Mouse (Mus musculus) stomach, postnatal 0 days (tissue): Measurements from ENCODE around the gene 1700109H08Rik. TPM values are rescaled to one million over a fixed set of nuclear protein-coding genes. Genes with fewer than 3 reads are reported as not detected.

ENCODE experiments used
- ATAC-seq: fragments of 200-750 bp; cut with Nextera tagmentation; 2 replicates; pipeline ENCODE4 v1.8.0; 2017; ENCODE audit not compliant: low FRiP score, low TSS enrichment
- DNase-seq: peaks from one replicate; pipeline ENCODE4 v3.0.0-alpha.2; 2016; ENCODE audit warnings: low spot score
- H3K27ac ChIP-seq: fragments of 300-500 bp; sonication (generic); replicated peaks from 2 replicates; pipeline ENCODE4 v1.5.1; 2014; ENCODE audit warnings: mild to moderate bottlenecking, control low read depth
- H3K27me3 ChIP-seq: fragments of 300-500 bp; sonication (generic); 2 replicates; pipeline ENCODE4 v1.6.1; 2014; ENCODE audit warnings: low read length; ENCODE audit not compliant: control insufficient read depth, insufficient read depth
- H3K36me3 ChIP-seq: fragments of 300-500 bp; sonication (generic); 2 replicates; pipeline ENCODE4 v1.6.1; 2014; ENCODE audit warnings: low read length, mixed read lengths; ENCODE audit not compliant: control insufficient read depth, insufficient read depth
- H3K4me1 ChIP-seq: fragments of 300-500 bp; sonication (generic); replicated peaks from 2 replicates; pipeline ENCODE4 v1.6.1; 2014; ENCODE audit warnings: antibody characterized with exemption; ENCODE audit not compliant: control insufficient read depth, insufficient read depth
- H3K4me2 ChIP-seq: fragments of 300-500 bp; sonication (generic); replicated peaks from 2 replicates; pipeline ENCODE4 v1.6.1; 2014; ENCODE audit warnings: low read depth, mild to moderate bottlenecking, control low read depth, moderate library complexity
- H3K4me3 ChIP-seq: fragments of 300-500 bp; sonication (generic); 2 replicates; pipeline ENCODE4 v1.5.1; 2014; ENCODE audit warnings: low read depth, low read length, control low read depth
- H3K9ac ChIP-seq: fragments of 300-500 bp; sonication (generic); 2 replicates; pipeline ENCODE4 v1.6.1; 2014; ENCODE audit warnings: mild to moderate bottlenecking, low read length, control low read depth, mixed read lengths
- H3K9me3 ChIP-seq: fragments of 300-500 bp; sonication (generic); 2 replicates; pipeline ENCODE4 v1.6.1; 2016; ENCODE audit warnings: low read length; ENCODE audit not compliant: control insufficient read depth
- CTCF ChIP-seq: IDR thresholded peaks from 2 replicates; pipeline ENCODE4 v1.5.1; 2016; ENCODE audit warnings: antibody characterized with exemption, low read depth, mild to moderate bottlenecking, moderate library complexity
- EP300 ChIP-seq: optimal IDR thresholded peaks from 2 replicates; pipeline ENCODE3; 2016; ENCODE audit warnings: antibody characterized with exemption
- WGBS: fragments of 180-500 bp; shearing (Covaris S2); extraction: QIAGEN DNeasy Blood & Tissue Kit; methylation state at CpG from one replicate; pipeline ENCODE4 v1.1.7; 2014; 5-methylcytosine and 5-hydroxymethylcytosine counted together
- polyA plus RNA-seq: library from polyadenylated mRNA; unstranded; fragments of >200 nt; fragmentation: Nextera tagmentation; extraction: Ambion mirVana; gene quantifications from 2 replicates; pipeline ENCODE4 v1.2.1, GENCODE M21; 2015

The 1700109H08Rik gene
- polyA plus RNA-seq, 1 experiment from 2014 or later: 0.91 TPM

- Histone ChIP-seq H3K36me3 (peaks cover 4% of the 10 kb centered on the region; the same call in 1 of the 2 replicates), H3K4me2 (peak within 1 kb of the TSS; percentile 86), H3K4me1 (peaks cover 4% of the 10 kb centered on the region; the same call in 1 of the 2 replicates), H3K27ac (peak within 1 kb of the TSS; percentile 84), H3K27me3 (no peaks in the 10 kb centered on the region), H3K9me3 (no peaks in the 10 kb centered on the region), H3K9ac (peak within 1 kb of the TSS; percentile 82), H3K4me3 (peak within 1 kb of the TSS; percentile 80)
- under 1% methylated on average over 48 of the region's 50 CpGs for WGBS
- ATAC-seq (peak; percentile 99), DNase-seq (peak; percentile 97)
- TF ChIP-seq CTCF (peak; percentile 61), EP300 (no peak)
These were observed 24.5 kb downstream of the 1700109H08Rik start, which contains the start of gene Pex1 for GRCm38 (mm10) chr5:3595693-3596398. Pex1 (plus strand) TSS chr5:3596066.

- peak within 1 kb of the TSS; percentile 84 for H3K27ac ChIP-seq
- DNase-seq (peak; percentile 88), ATAC-seq (peak; percentile 88)
- peaks cover 4% of the 10 kb centered on the region; the same call in 1 of the 2 replicates for H3K4me1 ChIP-seq
- H3K4me3 ChIP-seq: peak within 1 kb of the TSS; percentile 80
- peak within 1 kb of the TSS; percentile 86 for H3K4me2 ChIP-seq
- TF ChIP-seq CTCF: peak; percentile 80
- no peak for TF ChIP-seq EP300
- no peaks in the 10 kb centered on the region for H3K9me3 ChIP-seq
- under 1% methylated on average over 31 of the region's 31 CpGs for WGBS
- H3K36me3 ChIP-seq: no peaks in the 10 kb centered on the region
- H3K27me3 ChIP-seq: no peaks in the 10 kb centered on the region
- peak within 1 kb of the TSS; percentile 82 for H3K9ac ChIP-seq
These were observed 25.0 kb downstream of the 1700109H08Rik start, which contains the start of gene Rbm48 for GRCm38 (mm10) chr5:3596399-3596766. Rbm48 (minus strand) TSS chr5:3596585.

- Histone ChIP-seq H3K36me3 (no peaks in the 10 kb centered on the region), H3K4me2 (peak overlapping the region; percentile 66), H3K27me3 (no peaks in the 10 kb centered on the region), H3K9me3 (no peaks in the 10 kb centered on the region), H3K27ac (no peak overlapping the region), H3K4me3 (no peak overlapping the region), H3K9ac (no peak overlapping the region; the same call in 1 of the 2 replicates), H3K4me1 (peaks cover 4% of the 10 kb centered on the region; the same call in 1 of the 2 replicates)
- no peak for ATAC-seq
- TF ChIP-seq EP300 (no peak), CTCF (no peak)
- no peak for DNase-seq
These were observed 25.8 kb downstream of the 1700109H08Rik start for GRCm38 (mm10) chr5:3597171-3597570.

- Histone ChIP-seq H3K27me3 (no peaks in the 10 kb centered on the region), H3K36me3 (no peaks in the 10 kb centered on the region), H3K9ac (no peak overlapping the region), H3K4me3 (no peak overlapping the region), H3K27ac (no peak overlapping the region), H3K9me3 (no peaks in the 10 kb centered on the region), H3K4me2 (no peak overlapping the region), H3K4me1 (peaks cover 4% of the 10 kb centered on the region; the same call in 1 of the 2 replicates)
- DNase-seq (no peak), ATAC-seq (no peak)
- TF ChIP-seq EP300 (no peak), CTCF (no peak)
- WGBS: 86% methylated on average over 5 of the region's 5 CpGs
These were observed 27.4 kb downstream of the 1700109H08Rik start for GRCm38 (mm10) chr5:3598766-3599165.

GRCm38 (mm10) chr5:3600298-3600697 lies 28.9 kb downstream of the 1700109H08Rik start:
- peaks cover 2% of the 10 kb centered on the region; the same call in 1 of the 2 replicates for H3K4me1 ChIP-seq
- 83% methylated on average over 1 of the region's 1 CpGs for WGBS
- no peak for DNase-seq

GRCm38 (mm10) chr5:3600790-3601189 lies 29.4 kb downstream of the 1700109H08Rik start:
- H3K36me3 ChIP-seq: no peaks in the 10 kb centered on the region; the same call in 1 of the 2 replicates
- 0 out of 2 replicates have a peak, but pooled peaks cover 2% of the 10 kb centered on the region for H3K4me1 ChIP-seq
- no peak overlapping the region for H3K27ac ChIP-seq
- H3K27me3 ChIP-seq: no peaks in the 10 kb centered on the region
- H3K4me3 ChIP-seq: no peak overlapping the region
- 91% methylated on average over 3 of the region's 3 CpGs for WGBS
- no peaks in the 10 kb centered on the region for H3K9me3 ChIP-seq
- ATAC-seq (no peak), DNase-seq (no peak)
- TF ChIP-seq CTCF (no peak), EP300 (no peak)
- no peak overlapping the region for H3K9ac ChIP-seq
- no peak overlapping the region for H3K4me2 ChIP-seq

More at GRCm38 (mm10) chr5:3600298-3600697, 28.9 kb downstream of the 1700109H08Rik start:
- no peak overlapping the region for H3K4me2 ChIP-seq
- no peak overlapping the region for H3K27ac ChIP-seq
- no peak for ATAC-seq
- H3K9ac ChIP-seq: no peak overlapping the region
- H3K36me3 ChIP-seq: no peaks in the 10 kb centered on the region
- H3K4me3 ChIP-seq: no peak overlapping the region
- no peaks in the 10 kb centered on the region for H3K27me3 ChIP-seq
- H3K9me3 ChIP-seq: no peaks in the 10 kb centered on the region
- TF ChIP-seq CTCF (no peak), EP300 (no peak)
